Mouse (Mus musculus) spleen, adult 2 months (tissue): ENCODE measurements at regions not wholly inside any gene's neighbourhood (a gene's known extent, or its start where the extent isn't known, plus 50 kb on each side); places are given as distances from the start of the nearest gene placed in this dataset.

Experiments
- CTCF ChIP-seq: fragments of 200-500 bp; IDR thresholded peaks from 2 replicates; pipeline ENCODE4 v1.5.1; 2011; ENCODE audit warnings: mild to moderate bottlenecking, inconsistent platforms; ENCODE audit not compliant: insufficient read depth, insufficient read length, insufficient replicate concordance; ENCODE audit errors: extremely low read depth
- POLR2A ChIP-seq: fragments of 200-500 bp; IDR thresholded peaks from 2 replicates; pipeline ENCODE4 v1.6.1; 2011; ENCODE audit warnings: low read depth, low read length, inconsistent platforms

DNA sequence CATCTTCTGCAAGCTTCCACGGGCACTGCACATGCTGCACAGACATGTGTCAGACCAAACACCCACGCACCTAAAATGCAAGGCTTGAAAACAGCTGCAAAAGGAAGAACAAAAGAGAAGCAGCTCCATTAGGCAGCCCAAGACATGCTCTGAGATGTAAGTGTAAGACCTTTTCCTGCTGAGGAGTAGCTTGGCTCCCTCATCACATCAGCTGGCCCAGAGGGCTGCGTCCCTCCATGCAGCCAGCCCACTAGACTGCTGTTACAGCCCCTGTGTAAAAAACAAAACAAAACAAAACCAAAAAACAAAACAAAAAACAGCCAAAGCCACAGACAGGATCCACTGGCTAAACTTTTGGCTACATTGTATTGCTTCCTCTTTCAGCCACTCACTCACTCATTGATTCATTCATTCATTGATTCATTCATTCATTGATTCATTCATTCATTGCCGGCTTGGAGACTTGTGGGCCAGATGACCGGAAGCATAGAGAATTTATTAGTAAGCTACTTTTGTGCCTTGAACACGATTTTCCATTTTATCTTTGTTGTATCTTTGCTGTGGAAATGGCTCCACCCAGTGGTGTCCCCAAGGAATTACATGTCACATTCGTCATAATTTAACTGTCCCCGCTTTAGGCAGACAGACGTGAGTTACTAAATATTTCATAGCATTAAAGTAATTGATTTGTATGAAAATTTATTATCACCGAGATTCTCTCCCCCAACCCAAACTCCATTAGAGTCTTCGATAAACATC lies 133.7 kb upstream of the Dapk1 start:
- no peak for TF ChIP-seq POLR2A
- TF ChIP-seq CTCF: no peak
